Mouse (Mus musculus) right cerebral cortex, adult 2 months (tissue): ENCODE measurements around the gene Cited2.

ENCODE experiments used
- DNase-seq, 2 experiments: peaks; one replicate each; pipeline ENCODE4 v3.0.0; 2021 to 2022; ENCODE audit warnings: low spot score in 2 of 2

Gene Cited2

GRCm38 (mm10) chr10:17722653-17723410, at the start of gene Cited2:
Cited2 (plus strand) TSS chr10:17723218.
- peak; percentile 99 to 100 for DNase-seq

GRCm38 (mm10) chr10:17674454-17674853, 48.6 kb upstream of the Cited2 start:
- no peak for DNase-seq

- no peak for DNase-seq
These were observed 48.1 kb upstream of the Cited2 start for GRCm38 (mm10) chr10:17674869-17675268.

GRCm38 (mm10) chr10:17676464-17676863, 46.6 kb upstream of the Cited2 start:
- no peak for DNase-seq

- DNase-seq = no peak
These were observed 45.7 kb upstream of the Cited2 start for GRCm38 (mm10) chr10:17677308-17677707.

- DNase-seq = no peak
These were observed 42.3 kb upstream of the Cited2 start for GRCm38 (mm10) chr10:17680432-17681382.

- no peak for DNase-seq
These were observed 41.6 kb upstream of the Cited2 start for GRCm38 (mm10) chr10:17681386-17681785.

- no peak for DNase-seq
These were observed 39.1 kb upstream of the Cited2 start for GRCm38 (mm10) chr10:17683852-17684428.

GRCm38 (mm10) chr10:17689806-17690205, 33.2 kb upstream of the Cited2 start:
- no peak for DNase-seq

- no peak for DNase-seq
These were observed 31.3 kb upstream of the Cited2 start for GRCm38 (mm10) chr10:17691709-17692108.

- DNase-seq = no peak
These were observed 27.2 kb upstream of the Cited2 start for GRCm38 (mm10) chr10:17695801-17696200.

- no peak for DNase-seq
These were observed 25.4 kb upstream of the Cited2 start for GRCm38 (mm10) chr10:17697376-17698265.

GRCm38 (mm10) chr10:17705466-17705973, 17.5 kb upstream of the Cited2 start:
- DNase-seq = no peak

GRCm38 (mm10) chr10:17710753-17711152, 12.3 kb upstream of the Cited2 start:
- no peak for DNase-seq

- no peak for DNase-seq
These were observed 3.9 kb upstream of the Cited2 start for GRCm38 (mm10) chr10:17719009-17719570.

GRCm38 (mm10) chr10:17719646-17720045, 3.4 kb upstream of the Cited2 start:
- DNase-seq = no peak

GRCm38 (mm10) chr10:17720891-17721601, 2.0 kb upstream of the Cited2 start:
- no peak for DNase-seq

GRCm38 (mm10) chr10:17721602-17722121, 1.4 kb upstream of the Cited2 start:
- peak in 1 of 2 experiments; percentile 75 for DNase-seq

GRCm38 (mm10) chr10:17722158-17722557, 860 bp upstream of the Cited2 start:
- peak; percentile 96 to 97 for DNase-seq

GRCm38 (mm10) chr10:17723421-17723841, 413 bp downstream of the Cited2 start:
- DNase-seq = no peak
